Mouse (Mus musculus): ENCODE data around the gene App.

Gene App

GRCm38 (mm10) chr16:84974176-84974518 is 199.4 kb downstream of the App start:
- DNase-seq (ENCODE audit: inconsistent ontology term) = no peak

GRCm38 (mm10) chr16:84973446-84974175 is 200.0 kb downstream of the App start:
- no peak for DNase-seq (ENCODE audit: inconsistent ontology term)

GRCm38 (mm10) chr16:84971535-84972330 is 201.8 kb downstream of the App start:
- DNase-seq (ENCODE audit: inconsistent ontology term) = peak; percentile 88

- no peak for DNase-seq (ENCODE audit: inconsistent ontology term)
Measured at GRCm38 (mm10) chr16:84969026-84969425, 204.5 kb downstream of the App start.

GRCm38 (mm10) chr16:84966983-84967382 is 206.6 kb downstream of the App start:
- peak; percentile 60 for DNase-seq (ENCODE audit: inconsistent ontology term)

- no peak for DNase-seq (ENCODE audit: inconsistent ontology term)
Measured at GRCm38 (mm10) chr16:84966096-84966495, 207.5 kb downstream of the App start.

- no peak for DNase-seq (ENCODE audit: inconsistent ontology term)
Measured at GRCm38 (mm10) chr16:84963960-84964359, 209.6 kb downstream of the App start.

- no peak for DNase-seq (ENCODE audit: inconsistent ontology term)
Measured at GRCm38 (mm10) chr16:84963527-84963926, 210.0 kb downstream of the App start.

GRCm38 (mm10) chr16:84957253-84957652 is 216.3 kb downstream of the App start:
- no peak for DNase-seq (ENCODE audit: inconsistent ontology term)

- no peak for DNase-seq (ENCODE audit: inconsistent ontology term)
Measured at GRCm38 (mm10) chr16:84956690-84957089, 216.9 kb downstream of the App start.

GRCm38 (mm10) chr16:84955840-84956239 is 217.7 kb downstream of the App start:
- no peak for DNase-seq (ENCODE audit: inconsistent ontology term)

GRCm38 (mm10) chr16:84955204-84955839 is 218.2 kb downstream of the App start:
- DNase-seq (ENCODE audit: inconsistent ontology term) = peak; percentile 60

GRCm38 (mm10) chr16:84931024-84931423 is 242.5 kb downstream of the App start:
- no peak for DNase-seq (ENCODE audit: inconsistent ontology term)

GRCm38 (mm10) chr16:84927827-84928226 is 245.7 kb downstream of the App start:
- DNase-seq (ENCODE audit: inconsistent ontology term) = no peak

GRCm38 (mm10) chr16:84919649-84920308 is 253.8 kb downstream of the App start:
- DNase-seq (ENCODE audit: inconsistent ontology term) = peak; percentile 16

- DNase-seq (ENCODE audit: inconsistent ontology term) = no peak
Measured at GRCm38 (mm10) chr16:84919087-84919486, 254.5 kb downstream of the App start.

GRCm38 (mm10) chr16:84916772-84917171 is 256.8 kb downstream of the App start:
- no peak for DNase-seq (ENCODE audit: inconsistent ontology term)

GRCm38 (mm10) chr16:84911477-84912165 is 261.9 kb downstream of the App start:
- no peak for DNase-seq (ENCODE audit: inconsistent ontology term)

GRCm38 (mm10) chr16:84902995-84903394 is 270.6 kb downstream of the App start:
- DNase-seq (ENCODE audit: inconsistent ontology term) = no peak
